Mouse (Mus musculus): ENCODE results near the gene Slc35f1. TPM values are rescaled to one million over a fixed set of nuclear protein-coding genes. Genes with fewer than 3 reads are reported as not detected.

Gene Slc35f1
- polyA plus RNA-seq (2015; fragmentation: Nextera tagmentation; extraction: Ambion mirVana), result 2.2 and 2.6 TPM in 2 replicates

DNA sequence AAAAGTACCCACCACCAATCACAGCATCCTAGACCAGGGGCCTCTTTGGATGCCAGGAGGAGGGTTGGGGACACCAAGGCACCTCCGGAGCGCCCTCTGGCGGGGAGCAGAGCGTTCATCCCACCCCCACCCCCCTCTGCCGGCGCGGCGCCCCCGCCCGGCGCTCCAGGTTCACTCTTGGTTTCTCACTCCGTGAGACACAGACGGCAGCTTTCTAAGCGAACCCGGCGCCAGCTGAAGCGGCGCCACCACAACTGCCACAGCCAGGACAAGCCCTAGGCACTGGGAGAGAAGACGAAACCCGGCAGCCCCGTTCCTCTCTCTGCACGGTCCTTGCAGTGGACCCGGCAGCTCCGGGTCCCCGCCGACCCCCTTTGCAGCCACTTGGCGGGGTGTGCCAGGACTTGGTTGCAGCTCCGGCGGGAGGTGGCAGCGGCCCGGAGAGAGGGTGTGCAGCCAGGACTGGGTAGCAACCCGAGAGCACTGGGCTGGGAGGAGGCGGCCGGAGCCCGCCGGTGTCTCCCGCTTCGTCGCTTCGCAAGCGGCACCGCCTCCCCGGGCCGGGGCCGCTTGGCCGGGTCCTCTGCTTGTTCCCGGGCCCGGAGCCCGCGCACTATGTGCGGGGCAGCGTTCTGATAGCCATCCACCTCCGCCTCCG lies at the start of gene Slc35f1:
Slc35f1 (plus strand) TSS at position 200 of the 658 bp plus-strand sequence.

